Mouse (Mus musculus): ENCODE results near the gene Gfod1. TPM values are rescaled to one million over a fixed set of nuclear protein-coding genes. Genes with fewer than 3 reads are reported as not detected.

Gfod1 gene
- polyA plus RNA-seq, 1 experiment, result 4.2 TPM

GRCm38 (mm10) chr13:43302239-43302638 lies 1.7 kb downstream of the Gfod1 start:
- H3K4me3 ChIP-seq (ENCODE audit: insufficient read depth, low read length), result peak overlapping the region; percentile 87
- no peak overlapping the region for H3K27ac ChIP-seq (ENCODE audit: insufficient read depth, low read length)
- TF ChIP-seq CTCF (IDR thresholded peaks at IDR 0.05; ENCODE audit: borderline replicate concordance, insufficient read depth, low read length), result no peak
- TF ChIP-seq POLR2A (IDR thresholded peaks at IDR 0.05; ENCODE audit: low read depth, low read length), result no peak
- peaks cover 12% of the 10 kb centered on the region for H3K4me1 ChIP-seq (ENCODE audit: control insufficient read depth, insufficient read depth, low read length)

DNA sequence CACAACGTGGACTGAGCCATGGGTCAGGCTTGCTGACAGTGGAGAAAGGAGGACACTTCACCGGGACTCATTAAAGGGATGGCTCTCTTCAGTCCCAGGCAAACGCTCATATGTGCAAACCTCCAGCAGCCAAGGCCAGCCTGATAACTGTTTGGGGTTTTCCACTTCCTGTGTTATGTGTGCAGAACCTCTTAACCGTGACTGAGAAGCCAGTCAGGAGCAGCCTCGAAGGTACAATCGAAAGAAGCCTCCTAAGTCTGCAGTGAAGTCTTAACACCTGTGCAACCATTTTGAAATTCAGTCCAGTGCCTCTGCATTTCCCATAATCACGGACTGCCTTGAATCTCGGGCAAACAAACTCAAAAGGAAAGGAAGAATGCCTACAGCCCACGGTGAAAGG lies 3.1 kb downstream of the Gfod1 start:
- TF ChIP-seq POLR2A (IDR thresholded peaks at IDR 0.05; ENCODE audit: low read depth, low read length), result no peak
- TF ChIP-seq CTCF (IDR thresholded peaks at IDR 0.05; ENCODE audit: borderline replicate concordance, insufficient read depth, low read length), result no peak
- Histone ChIP-seq H3K27ac (ENCODE audit: insufficient read depth, low read length) (no peak overlapping the region), H3K4me3 (ENCODE audit: insufficient read depth, low read length) (peak overlapping the region; percentile 37), H3K4me1 (ENCODE audit: control insufficient read depth, insufficient read depth, low read length) (peaks cover 12% of the 10 kb centered on the region)

GRCm38 (mm10) chr13:43300366-43300765 lies 3.6 kb downstream of the Gfod1 start:
- TF ChIP-seq POLR2A (IDR thresholded peaks at IDR 0.05; ENCODE audit: low read depth, low read length) (no peak), CTCF (IDR thresholded peaks at IDR 0.05; ENCODE audit: borderline replicate concordance, insufficient read depth, low read length) (no peak)
- Histone ChIP-seq H3K4me1 (ENCODE audit: control insufficient read depth, insufficient read depth, low read length) (peaks cover 12% of the 10 kb centered on the region), H3K4me3 (ENCODE audit: insufficient read depth, low read length) (no peak overlapping the region), H3K27ac (ENCODE audit: insufficient read depth, low read length) (no peak overlapping the region)

- TF ChIP-seq POLR2A (IDR thresholded peaks at IDR 0.05; ENCODE audit: low read depth, low read length) (no peak), CTCF (IDR thresholded peaks at IDR 0.05; ENCODE audit: borderline replicate concordance, insufficient read depth, low read length) (no peak)
- Histone ChIP-seq H3K4me1 (ENCODE audit: control insufficient read depth, insufficient read depth, low read length) (peaks cover 12% of the 10 kb centered on the region), H3K4me3 (ENCODE audit: insufficient read depth, low read length) (no peak overlapping the region), H3K27ac (ENCODE audit: insufficient read depth, low read length) (no peak overlapping the region)
Observed at GRCm38 (mm10) chr13:43299171-43299570, 4.8 kb downstream of the Gfod1 start.

DNA sequence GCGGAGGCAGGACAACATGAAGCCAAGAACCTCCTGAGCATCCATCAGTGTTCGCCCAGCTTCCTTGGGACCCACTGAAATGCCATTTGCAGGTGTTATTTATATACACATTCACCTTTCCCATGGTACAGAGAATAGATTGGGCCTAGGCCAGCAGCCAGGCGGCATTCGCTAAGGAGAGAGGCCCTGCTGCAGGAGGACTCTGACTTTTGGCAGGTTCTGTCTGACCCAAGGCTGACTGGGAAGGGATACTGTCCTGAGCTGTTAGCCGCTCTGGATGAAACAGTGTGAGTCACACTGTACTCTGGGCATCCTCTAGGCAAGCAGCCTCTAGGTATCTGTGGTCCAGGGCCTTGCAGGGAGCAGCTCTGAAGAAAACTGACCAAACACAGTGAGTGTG lies 6.4 kb downstream of the Gfod1 start:
- TF ChIP-seq POLR2A (IDR thresholded peaks at IDR 0.05; ENCODE audit: low read depth, low read length), result no peak
- no peak for TF ChIP-seq CTCF (IDR thresholded peaks at IDR 0.05; ENCODE audit: borderline replicate concordance, insufficient read depth, low read length)
- Histone ChIP-seq H3K27ac (ENCODE audit: insufficient read depth, low read length) (no peak overlapping the region), H3K4me1 (ENCODE audit: control insufficient read depth, insufficient read depth, low read length) (peaks cover 12% of the 10 kb centered on the region), H3K4me3 (ENCODE audit: insufficient read depth, low read length) (no peak overlapping the region)

GRCm38 (mm10) chr13:43296140-43296805 lies 7.7 kb downstream of the Gfod1 start:
- no peak overlapping the region for H3K27ac ChIP-seq (ENCODE audit: insufficient read depth, low read length)
- H3K4me3 ChIP-seq (ENCODE audit: insufficient read depth, low read length), result no peak overlapping the region
- peaks cover 7% of the 10 kb centered on the region for H3K4me1 ChIP-seq (ENCODE audit: control insufficient read depth, insufficient read depth, low read length)
- TF ChIP-seq CTCF (IDR thresholded peaks at IDR 0.05; ENCODE audit: borderline replicate concordance, insufficient read depth, low read length), result no peak
- no peak for TF ChIP-seq POLR2A (IDR thresholded peaks at IDR 0.05; ENCODE audit: low read depth, low read length)

- TF ChIP-seq POLR2A (IDR thresholded peaks at IDR 0.05; ENCODE audit: low read depth, low read length) (no peak), CTCF (IDR thresholded peaks at IDR 0.05; ENCODE audit: borderline replicate concordance, insufficient read depth, low read length) (no peak)
- Histone ChIP-seq H3K4me1 (ENCODE audit: control insufficient read depth, insufficient read depth, low read length) (peaks cover under 1% of the 10 kb centered on the region; the same call in 1 of the 2 replicates), H3K27ac (ENCODE audit: insufficient read depth, low read length) (no peak overlapping the region)
Observed at GRCm38 (mm10) chr13:43295684-43296083, 8.3 kb downstream of the Gfod1 start.

GRCm38 (mm10) chr13:43294957-43295590 lies 8.9 kb downstream of the Gfod1 start:
- TF ChIP-seq POLR2A (IDR thresholded peaks at IDR 0.05; ENCODE audit: low read depth, low read length) (no peak), CTCF (IDR thresholded peaks at IDR 0.05; ENCODE audit: borderline replicate concordance, insufficient read depth, low read length) (no peak)
- Histone ChIP-seq H3K27ac (ENCODE audit: insufficient read depth, low read length) (no peak overlapping the region), H3K4me3 (ENCODE audit: insufficient read depth, low read length) (no peak overlapping the region), H3K4me1 (ENCODE audit: control insufficient read depth, insufficient read depth, low read length) (no peaks in the 10 kb centered on the region)

More at GRCm38 (mm10) chr13:43295684-43296083, 8.3 kb downstream of the Gfod1 start:
- H3K4me3 ChIP-seq (ENCODE audit: insufficient read depth, low read length), result no peak overlapping the region

- TF ChIP-seq CTCF (IDR thresholded peaks at IDR 0.05; ENCODE audit: borderline replicate concordance, insufficient read depth, low read length), result no peak
- no peak for TF ChIP-seq POLR2A (IDR thresholded peaks at IDR 0.05; ENCODE audit: low read depth, low read length)
- Histone ChIP-seq H3K27ac (ENCODE audit: insufficient read depth, low read length) (no peak overlapping the region), H3K4me3 (ENCODE audit: insufficient read depth, low read length) (no peak overlapping the region), H3K4me1 (ENCODE audit: control insufficient read depth, insufficient read depth, low read length) (no peaks in the 10 kb centered on the region)
Observed at GRCm38 (mm10) chr13:43292892-43293291, 11.1 kb downstream of the Gfod1 start.

GRCm38 (mm10) chr13:43289076-43289475 lies 14.9 kb downstream of the Gfod1 start:
- H3K4me1 ChIP-seq (ENCODE audit: control insufficient read depth, insufficient read depth, low read length), result peaks cover 2% of the 10 kb centered on the region; the same call in 1 of the 2 replicates
- no peak overlapping the region for H3K4me3 ChIP-seq (ENCODE audit: insufficient read depth, low read length)
- TF ChIP-seq CTCF (IDR thresholded peaks at IDR 0.05; ENCODE audit: borderline replicate concordance, insufficient read depth, low read length) (no peak), POLR2A (IDR thresholded peaks at IDR 0.05; ENCODE audit: low read depth, low read length) (no peak)
- H3K27ac ChIP-seq (ENCODE audit: insufficient read depth, low read length), result no peak overlapping the region

Measured in embryonic fibroblast, embryonic 13.5 days (primary cell).